Mouse (Mus musculus): ENCODE results near the gene Smyd1.

GRCm38 (mm10) chr6:71236506-71236905, 85.5 kb downstream of the Smyd1 start:
- no peak for TF ChIP-seq TAL1 (IDR thresholded peaks at IDR 0.05; ENCODE audit: low read length)
- TF ChIP-seq GATA1 (IDR thresholded peaks at IDR 0.05; ENCODE audit: low read length) = no peak
